Mouse (Mus musculus) brain, embryonic 18.5 days (tissue): ENCODE results near the gene Acadvl.
"Not testable (repeated sequence)": the region's sequence is repeated elsewhere in the genome, so short reads cannot be mapped to it uniquely, and the experiment has no call there.

Source experiments
- DNase-seq: peaks from one replicate; pipeline ENCODE4 v3.0.0-alpha.2; 2012; ENCODE audit warnings: low read depth, low spot score

Acadvl gene

DNA sequence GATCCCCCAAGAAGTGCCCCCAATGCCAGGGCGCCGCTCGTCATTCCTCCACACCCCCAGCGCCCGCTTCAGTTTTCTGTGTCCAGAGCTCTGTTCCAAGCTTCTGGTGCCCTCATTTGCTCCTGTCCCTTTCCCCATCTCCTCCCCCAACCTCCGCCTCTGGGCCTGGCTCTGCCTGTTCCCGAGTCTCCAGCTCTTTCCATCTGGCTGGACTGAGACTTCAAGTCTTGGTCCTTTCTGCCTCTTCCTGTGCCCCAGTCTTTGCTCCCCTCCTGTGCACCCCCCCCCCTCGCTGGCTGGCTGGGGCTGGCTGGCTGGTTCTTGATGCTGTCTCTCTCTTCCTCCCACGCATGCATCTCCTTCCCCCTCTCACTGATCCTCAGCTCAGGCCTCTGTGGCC, 12.2 kb upstream of the Acadvl start:
- no peak for DNase-seq

DNA sequence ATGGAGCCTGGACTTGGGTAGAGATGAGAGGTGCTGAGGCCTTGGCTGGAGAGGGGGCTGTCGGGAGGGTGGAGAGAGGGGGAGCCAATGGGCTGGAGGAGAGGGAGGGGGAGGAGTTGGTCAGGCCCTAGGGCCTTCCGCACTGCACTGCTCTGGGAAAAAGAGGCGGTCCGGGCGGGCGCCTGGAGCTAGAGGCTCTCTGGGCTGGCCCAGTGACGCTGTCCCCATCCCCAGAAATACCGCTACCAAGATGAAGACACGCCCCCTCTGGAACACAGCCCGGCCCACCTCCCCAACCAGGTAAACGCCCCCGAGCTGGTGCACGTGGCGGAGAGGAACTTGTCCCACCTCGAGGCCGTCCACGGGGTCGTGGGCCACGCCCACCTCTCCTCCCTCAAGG, 11.5 kb upstream of the Acadvl start:
- DNase-seq = no peak

DNA sequence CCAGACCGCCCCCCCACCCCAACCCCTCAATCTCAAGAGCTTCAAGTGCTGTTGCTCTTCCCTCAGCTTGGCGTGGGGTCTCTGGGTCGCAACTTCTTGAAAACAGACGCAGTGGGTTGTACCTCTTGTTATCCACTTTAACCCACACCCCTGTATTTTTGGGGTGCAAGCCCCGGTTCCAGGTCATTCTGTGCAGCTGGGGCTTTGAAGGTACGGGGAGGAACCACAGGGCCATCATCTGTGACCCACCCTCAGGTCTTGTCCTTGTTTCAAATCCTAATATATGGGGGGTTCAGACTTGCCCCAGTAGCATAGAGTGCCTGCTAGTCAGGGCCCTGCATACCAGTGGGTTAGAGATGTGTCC, 8.9 kb upstream of the Acadvl start:
- no peak for DNase-seq

DNA sequence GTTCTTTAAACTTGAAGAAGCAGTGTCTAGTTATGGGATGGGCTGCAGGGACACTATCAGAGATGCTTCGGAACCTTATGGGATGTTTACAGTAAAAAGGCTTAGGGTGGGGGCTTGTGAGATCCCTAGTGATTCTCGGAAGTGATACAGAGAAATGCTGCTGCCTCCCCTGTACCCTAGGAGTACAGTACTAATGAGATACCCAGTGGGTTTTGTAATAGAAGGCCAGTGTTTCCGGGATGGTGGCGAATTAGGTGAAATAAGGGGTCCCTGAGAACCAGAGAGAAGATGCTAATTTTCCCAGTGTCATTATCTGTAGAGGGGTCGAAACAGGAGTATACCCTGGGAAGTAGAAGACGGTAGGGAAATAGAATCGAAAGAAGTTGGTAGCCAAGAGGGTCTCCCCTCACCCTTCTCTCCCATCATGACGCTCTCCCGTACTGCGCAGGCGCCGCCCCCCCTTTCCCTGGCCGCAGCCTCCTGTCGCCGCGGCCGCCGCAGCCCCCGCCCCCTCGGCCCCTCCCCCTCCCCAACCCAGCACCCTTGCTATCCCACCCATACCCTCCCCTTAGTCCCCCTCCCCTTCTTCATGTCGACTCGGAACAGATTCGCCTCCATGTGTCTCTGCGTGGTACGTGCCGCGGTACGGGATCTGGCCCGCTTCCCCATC, 8.4 kb upstream of the Acadvl start:
- no peak for DNase-seq

DNA sequence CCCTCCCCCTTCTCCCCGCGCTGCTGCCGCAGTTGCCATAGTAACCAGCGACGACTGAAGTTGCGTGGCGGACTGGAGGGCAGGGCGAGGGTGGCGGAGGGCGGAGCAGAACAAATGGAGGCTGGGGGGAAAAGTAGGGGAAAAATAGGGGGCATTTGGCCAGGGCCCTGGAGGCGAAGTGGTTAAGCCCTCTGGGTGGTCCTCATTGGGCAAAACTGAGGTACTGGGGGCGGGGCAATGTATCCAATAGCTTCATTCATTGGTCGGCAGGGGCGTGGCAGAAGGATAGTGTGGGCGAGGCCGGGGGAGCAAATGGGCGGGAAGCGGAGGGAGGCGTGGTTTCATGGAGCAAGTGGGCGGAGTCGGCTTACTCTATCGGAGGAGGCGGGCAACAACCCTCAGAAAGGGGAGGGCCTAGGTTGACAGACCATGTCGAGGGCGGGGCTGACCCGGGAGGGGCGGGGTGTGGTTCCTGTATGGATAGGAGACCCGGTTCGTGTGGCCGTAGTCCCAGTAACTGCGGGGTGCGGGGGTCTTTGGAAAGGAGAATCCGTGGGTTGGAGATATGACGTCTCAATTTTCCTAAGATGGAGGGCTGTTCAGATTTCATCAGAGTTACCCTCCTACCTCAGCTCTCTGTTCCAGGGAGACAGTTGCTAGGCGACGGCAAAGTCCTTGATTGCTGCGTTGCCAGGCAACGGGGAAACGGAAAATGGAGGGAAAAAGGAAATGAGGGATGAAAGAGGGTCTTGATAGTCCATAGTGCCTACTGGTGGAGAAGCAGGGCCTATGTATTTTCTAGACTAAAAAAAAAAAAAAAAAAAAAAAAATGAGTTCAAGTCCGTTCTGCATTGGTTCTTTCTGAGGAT, 6.3 kb upstream of the Acadvl start:
- DNase-seq = peak; percentile 98

DNA sequence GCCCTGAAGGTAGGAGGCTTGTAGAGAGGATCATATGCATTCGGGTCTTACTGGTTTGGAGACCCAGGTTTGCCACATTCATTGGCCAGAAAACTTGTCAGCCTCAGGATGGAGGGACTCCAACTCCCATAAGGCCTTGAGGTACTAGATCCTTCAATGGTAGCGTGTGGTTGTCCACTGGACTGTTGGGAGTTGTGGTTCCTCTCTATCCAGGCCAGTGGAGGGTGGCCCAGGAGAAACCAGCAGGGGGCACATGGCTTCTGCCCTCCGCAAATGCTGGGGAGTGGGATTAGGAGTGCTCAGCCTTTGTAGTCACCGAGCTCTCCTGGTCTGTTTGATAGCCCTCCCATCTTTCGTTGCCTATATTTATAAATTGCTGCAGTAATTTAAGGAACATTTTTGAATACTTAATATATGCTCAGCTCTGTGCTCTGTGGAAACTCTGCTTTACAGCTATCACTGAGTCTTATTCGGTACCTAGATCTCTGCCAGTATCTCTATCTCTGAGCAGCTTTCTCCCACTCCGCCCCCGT, 5.6 kb upstream of the Acadvl start:
- DNase-seq = peak; percentile 82

DNA sequence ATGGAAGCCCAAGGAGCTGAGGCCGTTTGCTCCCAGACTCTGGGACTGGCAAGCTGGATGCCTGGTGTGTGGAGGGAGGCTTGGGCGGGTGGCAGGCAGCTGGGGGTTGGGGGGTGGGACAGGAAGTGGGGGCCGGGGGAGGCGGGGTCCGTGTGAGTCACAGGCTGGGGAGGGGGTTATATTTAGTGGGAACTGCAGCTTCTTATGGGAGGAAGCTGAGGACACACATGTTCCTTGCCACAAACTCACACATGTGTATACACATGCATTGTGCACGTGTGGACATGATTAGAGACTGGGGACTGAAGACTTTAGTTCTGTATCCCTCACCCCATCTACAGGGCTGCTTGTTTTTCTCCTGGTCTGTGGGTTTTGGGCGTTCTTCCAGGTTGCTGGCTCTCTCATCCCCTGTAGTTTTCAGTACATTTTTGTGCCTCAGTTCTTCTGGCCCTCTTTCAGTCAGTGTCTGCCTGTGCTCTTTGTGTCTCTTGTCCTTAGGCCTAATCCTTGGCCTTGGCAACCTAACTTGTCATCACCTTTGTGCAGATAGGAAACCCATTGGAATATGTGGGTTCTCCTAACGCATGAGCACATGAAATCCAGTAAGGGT, 4.9 kb upstream of the Acadvl start:
- no peak for DNase-seq

DNA sequence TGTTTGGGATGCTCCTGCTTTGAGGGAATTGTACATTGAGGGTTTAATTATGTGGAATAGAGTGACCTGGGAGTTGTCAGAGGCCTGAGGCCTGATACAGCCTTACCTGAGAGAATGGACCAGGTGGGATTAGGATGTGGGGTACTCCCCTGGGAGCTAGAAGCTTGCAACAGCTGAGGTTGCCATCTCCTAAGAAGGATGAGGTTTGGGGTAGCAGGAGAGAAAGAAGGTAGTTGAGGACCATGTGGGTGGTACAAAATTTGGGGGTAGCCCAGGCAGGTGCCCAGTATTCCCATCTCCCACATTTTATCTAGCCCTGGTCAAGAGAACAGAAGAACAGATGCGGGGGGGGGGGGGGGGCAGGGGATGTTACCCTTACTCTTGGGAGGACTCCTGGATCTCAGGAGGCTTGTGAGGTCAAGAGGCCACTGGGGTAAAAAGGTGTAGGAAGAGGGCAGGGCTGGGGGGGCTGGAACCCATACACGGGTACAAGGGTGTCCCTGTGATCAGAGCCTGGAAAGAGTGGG, 4.3 kb upstream of the Acadvl start:
- DNase-seq = no peak

DNA sequence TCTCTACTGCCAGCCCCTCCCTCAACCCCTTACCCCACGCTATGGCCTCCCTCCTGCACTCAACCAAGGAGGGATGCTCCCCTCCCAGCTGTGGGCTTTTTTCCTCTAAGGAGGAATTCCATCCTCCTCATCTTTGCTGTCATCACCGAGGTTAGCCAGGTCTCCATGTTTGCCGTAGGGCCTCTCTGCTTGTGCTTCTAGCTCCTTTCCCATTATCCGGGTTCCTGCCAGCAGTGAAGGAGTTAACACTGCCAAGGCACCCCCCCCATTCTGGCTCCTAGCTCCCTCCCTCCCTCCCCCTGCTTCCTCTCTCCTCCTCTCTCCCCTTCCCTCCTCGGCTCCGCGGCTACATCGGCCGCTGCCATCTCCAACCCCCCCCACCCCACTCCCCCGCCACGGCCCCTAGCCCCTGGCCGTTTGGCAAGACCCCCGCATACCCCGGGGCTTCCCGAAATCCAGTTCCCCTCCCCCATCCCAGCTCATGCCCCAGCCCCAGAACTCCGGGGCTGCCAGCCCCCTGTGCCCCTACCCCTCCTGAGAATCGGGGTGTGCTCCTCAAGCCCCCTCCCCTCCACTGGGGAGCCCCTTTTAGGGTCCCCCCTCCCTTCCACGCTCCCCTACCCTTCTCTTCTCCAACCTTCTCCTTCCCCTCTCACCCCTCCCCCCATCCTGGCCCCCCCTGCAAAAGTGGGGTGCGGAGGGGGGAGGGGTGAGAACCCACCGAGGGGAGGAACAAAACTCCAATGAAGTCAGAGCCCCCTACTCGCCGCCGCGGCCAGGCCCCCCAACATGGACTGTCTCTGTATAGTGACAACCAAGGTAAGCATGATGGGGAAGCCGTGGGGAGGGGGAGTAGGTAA, 3.1 kb upstream of the Acadvl start:
- DNase-seq = peak; percentile 78

DNA sequence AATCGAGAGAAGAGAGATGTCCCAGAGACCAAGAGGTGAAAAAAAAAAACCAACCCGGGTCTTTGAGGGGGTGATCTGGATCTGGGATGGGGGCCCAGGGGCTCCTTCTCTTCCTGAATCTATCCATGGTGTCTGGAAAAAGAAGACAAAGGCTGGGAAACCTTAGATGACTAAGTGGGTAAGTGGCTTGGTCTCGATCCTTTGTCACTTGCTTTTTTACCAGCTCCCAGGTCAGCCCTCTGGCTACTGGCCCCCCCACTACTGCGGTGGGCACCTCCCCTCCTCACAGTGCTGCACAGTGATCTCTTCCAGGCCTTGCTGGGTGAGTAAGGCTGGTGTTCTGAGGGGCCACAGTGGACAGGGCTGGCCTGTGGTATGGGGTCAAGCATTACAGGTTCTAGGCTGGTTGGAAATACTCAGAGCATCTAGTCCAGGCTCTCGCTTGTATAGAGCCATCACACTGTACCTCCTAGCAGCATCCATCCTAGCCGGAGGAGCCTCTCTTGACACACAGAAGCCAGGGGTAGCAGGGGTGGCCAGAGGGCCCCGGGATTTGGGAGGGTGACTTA, 2.1 kb upstream of the Acadvl start:
- DNase-seq = no peak

DNA sequence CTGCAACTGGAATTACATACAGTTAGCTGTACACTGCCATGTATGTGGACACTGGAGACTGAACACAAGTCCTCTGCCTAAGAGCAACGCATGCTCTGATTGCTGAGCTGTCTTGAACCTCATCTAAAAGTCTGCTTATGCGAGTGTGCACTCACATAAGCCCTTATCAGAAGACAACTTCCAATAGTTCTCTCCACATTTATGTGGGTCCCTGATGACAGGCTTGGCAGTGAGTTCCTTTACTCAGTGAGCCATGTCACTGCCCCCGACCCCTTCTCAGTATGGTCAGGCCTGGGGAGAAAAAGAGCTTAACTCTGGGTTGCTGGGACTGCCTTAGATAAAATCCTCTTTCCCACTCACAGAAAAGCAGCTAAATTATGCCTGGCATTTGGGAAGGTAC, 1.5 kb upstream of the Acadvl start, which contains the start of gene Dlg4:
Gene Dlg4 (plus strand): TSS at position 274 of the 400 bp plus-strand sequence.
- no peak for DNase-seq

DNA sequence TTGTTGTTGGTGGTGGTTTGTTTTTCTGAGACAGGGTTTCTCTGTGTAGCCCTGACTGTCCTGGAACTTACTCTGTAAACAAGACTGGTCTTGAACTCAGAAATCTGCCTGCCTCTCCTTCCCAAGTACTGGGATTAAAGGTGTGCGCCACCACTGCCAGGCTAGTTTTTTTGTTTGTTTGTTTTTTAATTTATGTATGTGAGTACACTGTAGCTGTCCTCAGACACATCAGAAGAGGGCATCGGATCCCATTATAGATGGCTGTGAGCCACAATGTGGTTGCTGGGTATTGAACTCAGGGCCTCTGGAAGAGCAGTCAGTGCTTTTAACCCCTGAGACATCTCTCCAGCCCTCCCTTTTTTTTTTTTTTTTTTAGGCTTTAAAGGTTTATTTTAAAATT, 966 bp upstream of the Acadvl start:
- not testable (repeated sequence) for DNase-seq

DNA sequence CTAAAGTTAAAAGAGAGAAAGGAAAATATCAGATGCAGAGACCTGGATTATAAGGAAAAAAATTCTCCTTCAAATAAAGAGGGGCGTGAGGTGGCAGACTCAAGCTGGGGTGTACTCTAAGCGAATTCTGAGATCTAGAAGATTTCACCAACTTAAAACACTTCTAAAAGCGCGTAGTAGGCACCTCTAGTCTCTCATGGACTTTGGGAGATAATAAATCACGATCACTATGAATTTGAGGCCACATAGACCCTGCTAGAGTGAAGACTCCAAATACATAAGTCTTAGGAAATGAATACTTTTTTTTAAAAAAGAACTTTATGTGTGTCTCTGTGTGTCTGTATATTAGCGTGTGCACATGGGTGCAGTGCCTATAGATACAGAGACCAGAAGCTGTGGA, 466 bp upstream of the Acadvl start:
- no peak for DNase-seq

DNA sequence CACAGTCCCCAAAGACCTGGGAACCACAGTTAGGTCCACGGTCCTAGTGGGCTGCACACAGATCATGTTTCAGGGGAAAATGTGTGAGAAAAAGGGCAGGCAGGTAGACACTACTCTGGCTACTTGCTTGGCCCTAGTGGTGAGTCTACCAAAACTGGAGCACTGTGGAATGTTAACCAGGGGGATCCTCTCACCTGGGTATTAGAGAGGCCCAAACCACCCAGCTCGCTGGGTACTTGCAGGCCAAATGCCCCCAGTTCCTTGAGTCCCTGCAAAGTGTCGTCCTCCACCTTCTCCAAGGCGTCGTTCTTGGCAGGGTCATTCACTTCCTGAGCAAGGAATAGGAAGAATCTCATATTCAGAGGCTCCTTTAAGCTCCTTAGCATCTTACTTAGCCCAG, 1.2 kb downstream of the Acadvl start:
- DNase-seq = no peak

DNA sequence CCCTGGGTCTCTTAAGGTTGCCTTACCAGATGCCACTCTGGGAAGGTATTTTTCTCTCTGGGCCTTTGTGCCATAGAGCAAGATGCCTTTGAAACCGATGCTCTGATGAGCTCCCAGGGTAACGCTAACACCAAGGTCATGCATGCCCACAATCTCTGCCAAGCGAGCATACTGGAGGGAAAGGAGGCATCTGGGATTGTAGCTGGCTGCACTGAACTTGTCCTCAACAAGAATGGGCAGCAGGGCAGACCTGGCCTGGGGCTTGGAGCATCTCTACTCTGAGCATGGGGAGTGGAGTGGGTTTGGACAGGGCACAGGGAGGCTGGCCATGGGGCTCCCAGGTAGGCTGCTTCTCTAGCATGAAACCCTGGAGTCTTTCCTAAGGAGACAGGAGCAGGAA, 1.8 kb downstream of the Acadvl start:
- DNase-seq = no peak

DNA sequence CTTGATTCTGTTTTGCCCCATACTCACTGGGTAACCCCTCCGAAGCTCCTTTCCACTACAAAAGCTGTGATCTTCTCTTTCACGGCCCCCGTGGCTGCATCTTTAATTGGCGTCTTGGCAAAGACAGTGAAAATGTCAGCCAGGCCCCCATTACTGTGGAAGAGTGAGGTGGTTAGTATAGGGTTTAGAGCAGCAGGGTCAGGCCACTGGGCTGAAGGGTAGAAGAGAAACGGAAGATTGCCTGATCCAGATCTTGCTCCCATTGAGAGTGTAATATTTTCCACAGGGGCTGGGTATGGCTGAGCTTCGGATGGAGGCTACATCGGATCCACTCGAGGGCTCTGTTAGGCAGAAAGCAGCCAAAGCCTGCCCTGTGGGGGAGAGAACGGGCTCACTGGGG, 2.3 kb downstream of the Acadvl start:
- no peak for DNase-seq

DNA sequence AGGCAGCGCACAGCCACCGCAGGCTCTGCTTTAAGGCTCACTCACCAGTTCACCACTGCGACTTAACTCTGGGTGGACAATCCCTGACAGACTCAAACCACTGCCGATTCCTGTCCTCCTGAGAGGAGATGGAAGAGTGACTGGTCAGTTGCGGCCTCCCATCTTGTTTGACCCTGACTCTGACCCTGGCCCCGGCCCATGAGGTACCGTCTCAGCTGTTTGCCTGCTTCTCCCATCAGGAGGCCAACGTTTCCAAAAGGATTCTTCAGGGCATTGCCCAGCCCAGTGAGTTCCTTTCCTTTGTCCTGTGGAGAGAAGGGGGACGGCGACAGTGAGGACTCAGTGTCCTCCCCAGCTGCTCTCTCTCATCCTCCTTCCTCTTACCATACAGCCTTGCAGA, 4.2 kb downstream of the Acadvl start:
- no peak for DNase-seq

DNA sequence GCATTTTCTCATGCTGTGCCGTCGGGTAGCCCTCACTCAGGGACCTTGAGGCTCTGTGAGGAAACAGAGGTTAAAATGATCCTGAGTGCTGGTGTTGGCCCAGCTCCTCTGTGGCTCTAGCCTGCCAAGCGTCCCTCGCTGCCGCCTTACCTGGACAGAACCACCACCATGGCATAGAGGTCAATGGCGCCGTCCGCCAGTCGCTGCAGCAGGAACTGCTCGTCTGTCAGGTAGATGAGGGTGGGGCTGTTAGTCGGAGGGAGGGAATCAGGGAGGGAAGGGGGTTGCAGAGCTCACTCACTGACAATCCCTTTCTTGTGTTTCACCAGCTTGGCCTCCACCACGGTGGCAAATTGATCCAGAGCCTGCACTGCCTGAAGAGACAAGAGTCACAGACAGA, 4.7 kb downstream of the Acadvl start:
- DNase-seq = no peak

DNA sequence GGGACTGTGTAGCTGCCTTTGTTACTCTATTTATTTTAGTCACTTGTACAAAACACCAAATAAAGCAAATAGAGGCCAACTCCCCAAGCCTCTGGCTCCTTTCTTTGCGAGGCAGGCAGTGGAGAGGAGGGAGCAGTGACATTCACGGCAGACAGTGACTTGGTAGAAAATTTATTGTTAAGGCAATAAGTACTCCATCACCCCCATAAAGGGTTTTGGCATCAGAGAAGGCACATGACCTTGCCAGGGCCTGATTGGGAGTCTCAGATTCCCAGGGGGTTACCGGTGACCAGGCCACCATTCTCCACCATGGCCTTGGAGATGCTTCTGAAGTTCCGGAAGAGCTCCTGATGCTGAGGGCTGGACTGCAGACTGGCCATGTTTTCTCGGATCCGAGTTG, 5.2 kb downstream of the Acadvl start:
- DNase-seq = no peak

DNA sequence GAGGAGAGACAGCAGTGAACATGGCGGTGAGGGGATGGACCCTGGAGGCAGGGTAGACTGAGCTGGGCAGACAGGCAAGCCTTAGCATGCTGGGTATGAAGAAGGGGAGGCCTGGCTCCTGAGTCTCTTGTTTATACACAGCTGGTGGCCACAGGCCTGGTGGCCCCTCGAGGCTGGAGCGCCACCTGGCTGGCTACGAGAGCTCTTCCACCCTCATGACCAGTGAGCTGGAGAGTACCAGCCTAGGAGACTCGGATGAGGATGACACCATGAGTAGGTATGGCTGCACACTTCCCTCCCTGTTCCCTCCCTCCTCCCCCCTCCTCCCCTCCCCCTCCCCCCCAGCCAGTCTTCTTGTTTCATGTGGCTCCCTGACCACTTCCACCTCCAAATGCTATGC, 9.7 kb downstream of the Acadvl start:
- no peak for DNase-seq

DNA sequence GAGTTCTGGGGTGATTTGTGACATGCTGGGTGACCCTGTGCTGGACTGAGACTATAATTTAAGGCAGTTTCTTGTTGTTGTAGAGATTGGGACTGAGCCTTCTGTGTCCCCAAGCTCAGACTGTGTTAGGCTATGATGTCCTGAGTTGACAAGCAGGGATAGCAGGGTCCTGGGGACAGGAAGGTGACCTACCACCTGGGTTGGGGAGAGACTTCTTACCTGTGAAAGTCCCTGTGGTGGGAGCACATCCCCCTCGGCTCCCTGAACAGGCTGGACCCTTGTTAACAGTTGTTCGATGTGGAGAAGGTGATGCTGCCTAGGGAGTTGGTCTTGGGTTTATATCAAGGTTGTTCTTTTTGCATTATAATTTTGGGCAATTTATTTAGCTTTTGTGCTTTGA, 12.7 kb downstream of the Acadvl start:
- no peak for DNase-seq
